Mouse (Mus musculus) heart, adult 11 months (tissue): ENCODE measurements at regions not wholly inside any gene's neighbourhood (a gene's known extent, or its start where the extent isn't known, plus 50 kb on each side); places are given as distances from the start of the nearest gene placed in this dataset.

ENCODE experiments used
- DNase-seq: peaks from one replicate; pipeline ENCODE4 v3.0.0; 2022

DNA sequence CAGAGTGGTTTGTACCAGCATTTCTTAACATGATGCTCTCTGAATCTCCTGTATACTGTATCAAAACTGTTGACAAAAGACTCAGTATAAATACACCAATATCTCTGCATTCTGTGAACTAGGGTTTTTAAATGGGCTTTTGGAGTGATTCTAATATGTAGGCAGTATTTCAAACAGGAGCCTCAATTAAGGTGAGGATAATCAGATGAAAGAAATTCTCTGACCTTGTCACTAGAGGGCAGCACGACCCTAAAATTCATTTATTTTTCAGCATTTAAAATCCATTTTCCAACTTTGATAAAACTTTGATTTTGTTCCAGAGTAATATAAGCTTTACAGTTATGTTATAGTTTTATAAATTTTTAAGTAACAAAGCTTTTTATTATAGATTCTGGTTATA is 114.5 kb downstream of the Rfx6 start:
- no peak for DNase-seq

DNA sequence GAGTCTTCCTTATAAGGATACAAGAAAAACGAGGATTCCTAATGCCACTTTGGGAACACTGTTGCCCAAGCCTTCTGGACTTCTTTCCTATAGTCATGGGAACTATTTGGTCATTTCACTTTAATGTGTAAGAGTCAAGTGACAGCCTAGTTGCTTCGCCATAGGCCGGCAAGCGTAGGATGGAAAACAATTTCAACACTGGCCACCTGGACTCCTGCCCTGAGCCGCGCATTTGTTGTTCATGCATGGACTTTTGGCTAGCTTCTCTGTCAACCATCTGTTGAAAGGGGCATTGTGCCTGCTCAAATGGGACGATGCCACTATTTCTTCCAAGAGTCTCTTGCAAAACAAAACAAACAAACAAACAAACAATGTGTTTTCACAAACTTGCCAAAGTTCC is 116.3 kb downstream of the Rfx6 start:
- DNase-seq = no peak

DNA sequence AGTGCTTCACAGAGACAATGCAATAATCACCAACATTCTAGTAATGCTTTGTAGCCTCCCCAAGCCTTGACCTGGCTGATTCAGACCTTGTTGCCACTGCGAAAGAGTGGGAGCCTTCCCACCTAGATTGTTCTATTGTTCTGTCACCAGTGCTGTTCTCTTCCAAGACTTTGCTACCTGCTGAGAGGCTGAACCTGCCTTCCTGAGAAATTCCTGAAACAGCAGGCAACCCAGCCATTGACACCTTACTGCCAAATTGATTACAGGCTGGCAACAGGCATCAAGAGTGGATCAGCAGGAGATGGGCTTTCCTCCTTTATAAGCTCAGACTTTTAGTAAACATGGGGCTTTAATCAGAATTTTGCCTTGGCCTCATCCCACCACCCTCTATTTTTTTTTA is 139.1 kb downstream of the Rfx6 start:
- DNase-seq = no peak

DNA sequence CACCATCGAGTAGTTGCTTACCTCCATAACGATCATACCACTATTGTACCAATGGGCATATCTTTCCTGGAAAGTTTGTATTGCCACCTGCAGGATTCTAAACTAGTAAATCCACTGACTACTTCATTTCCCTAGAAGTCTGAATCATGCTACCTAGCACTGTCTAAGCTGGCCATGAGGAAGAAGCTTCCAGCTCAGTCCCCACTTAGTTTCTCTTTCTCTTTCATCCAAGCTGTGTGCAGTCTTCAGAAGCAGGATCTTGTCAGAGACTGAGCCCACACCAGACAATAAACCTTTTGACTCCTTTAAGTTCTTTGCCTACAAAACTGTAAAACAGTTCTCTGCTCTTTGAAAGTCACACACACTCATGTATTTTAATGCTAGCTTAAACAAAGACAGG is 146.3 kb downstream of the Rfx6 start:
- DNase-seq = no peak

DNA sequence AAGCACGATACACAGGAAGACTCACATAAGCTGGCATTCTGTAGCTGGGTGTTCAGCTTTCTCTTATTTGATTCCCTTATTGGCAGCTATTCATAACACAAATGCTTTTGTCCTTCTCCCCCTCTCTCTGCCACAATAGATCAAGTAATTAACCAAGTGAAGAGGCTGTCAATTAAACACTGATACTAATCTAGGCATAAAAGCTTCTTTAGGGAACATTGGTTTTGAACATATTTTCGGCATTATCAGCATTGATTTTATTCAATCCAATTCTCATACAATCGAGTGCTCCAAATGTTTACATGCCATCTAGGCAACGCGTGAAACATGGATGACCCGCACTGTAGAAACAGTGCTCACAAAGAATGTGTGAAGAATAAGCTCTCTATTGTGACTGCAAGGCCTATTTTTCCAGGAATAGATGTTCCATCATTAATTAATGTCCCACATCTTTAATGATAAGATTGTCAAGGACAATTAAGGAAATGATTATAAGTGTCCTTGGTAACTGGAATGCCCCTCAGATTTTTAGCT is 148.9 kb downstream of the Rfx6 start:
- no peak for DNase-seq

DNA sequence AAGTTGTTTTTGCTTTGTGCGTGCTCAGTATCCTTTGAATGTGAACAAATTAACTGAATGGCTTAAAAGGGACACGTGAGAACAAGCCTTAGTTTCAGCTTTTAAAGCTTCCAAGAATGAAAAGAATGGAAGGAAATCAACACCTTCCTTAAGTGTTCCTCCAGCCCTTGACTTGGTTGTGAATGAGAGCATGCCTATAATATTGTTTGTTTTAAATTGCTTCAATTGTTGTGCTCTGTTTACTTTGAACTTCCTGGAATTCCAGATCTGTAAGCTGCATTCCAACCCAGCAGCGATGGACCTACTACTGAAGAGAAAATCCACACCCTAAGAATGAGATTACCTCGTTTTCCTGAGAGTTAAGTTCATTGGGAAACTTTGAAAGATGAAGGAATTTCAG is 154.9 kb downstream of the Rfx6 start:
- DNase-seq = no peak

DNA sequence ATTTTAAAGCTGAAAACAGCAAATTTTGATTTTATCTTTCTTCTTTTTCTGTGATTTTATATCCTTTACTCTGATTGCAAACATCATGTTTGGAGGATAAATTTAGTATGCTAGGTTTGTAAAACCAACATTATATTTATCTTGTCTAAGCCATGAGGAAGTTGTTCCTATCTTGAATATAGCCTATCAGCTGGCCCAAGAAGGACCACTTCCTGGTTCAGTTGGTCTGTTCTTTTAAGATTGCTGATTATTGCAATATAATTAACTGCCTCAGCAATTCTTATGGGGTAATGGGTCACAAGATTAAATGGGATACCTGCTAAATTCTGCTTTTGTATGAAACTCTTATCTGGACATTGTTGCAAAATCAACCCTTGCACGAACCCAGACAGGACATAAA is 165.5 kb downstream of the Rfx6 start:
- no peak for DNase-seq

DNA sequence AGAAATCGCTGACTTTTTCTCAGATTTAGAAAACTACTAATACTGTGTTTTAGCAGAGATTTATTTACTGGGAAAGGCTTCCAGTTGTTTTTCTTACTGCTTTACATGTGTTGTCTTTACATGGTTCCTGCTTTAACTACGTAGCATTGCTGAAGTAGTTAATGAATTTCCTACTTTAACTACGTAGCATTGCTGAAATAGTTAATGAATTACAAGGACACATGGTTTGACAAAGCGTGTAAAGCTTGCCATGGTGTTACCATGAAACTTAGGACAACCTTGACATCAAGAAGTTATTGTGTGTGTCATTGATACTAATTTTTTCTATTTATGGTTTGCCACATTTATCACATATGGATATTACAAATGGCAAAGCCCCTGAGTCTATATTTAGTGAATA is 168.7 kb downstream of the Rfx6 start:
- no peak for DNase-seq

DNA sequence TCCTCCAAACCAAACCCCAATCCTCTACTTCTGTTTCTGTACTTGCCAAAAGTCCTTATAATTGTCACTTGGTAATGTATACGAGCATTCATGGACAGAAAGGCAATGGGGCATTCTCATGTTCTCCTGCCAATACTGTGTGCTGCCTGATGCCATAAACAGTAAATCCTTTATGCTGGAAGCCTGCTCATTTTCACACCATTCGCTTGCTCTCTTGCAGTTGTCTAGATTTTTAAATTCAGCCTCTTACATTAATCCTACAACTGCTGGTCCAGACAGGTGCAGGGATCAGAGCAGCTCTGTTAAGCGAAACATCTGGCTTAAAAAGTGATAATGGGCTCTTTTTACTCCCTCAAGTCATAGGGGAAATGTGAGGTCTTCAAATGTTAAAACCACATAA is 152.9 kb upstream of the Vgll2 start:
- DNase-seq = no peak

DNA sequence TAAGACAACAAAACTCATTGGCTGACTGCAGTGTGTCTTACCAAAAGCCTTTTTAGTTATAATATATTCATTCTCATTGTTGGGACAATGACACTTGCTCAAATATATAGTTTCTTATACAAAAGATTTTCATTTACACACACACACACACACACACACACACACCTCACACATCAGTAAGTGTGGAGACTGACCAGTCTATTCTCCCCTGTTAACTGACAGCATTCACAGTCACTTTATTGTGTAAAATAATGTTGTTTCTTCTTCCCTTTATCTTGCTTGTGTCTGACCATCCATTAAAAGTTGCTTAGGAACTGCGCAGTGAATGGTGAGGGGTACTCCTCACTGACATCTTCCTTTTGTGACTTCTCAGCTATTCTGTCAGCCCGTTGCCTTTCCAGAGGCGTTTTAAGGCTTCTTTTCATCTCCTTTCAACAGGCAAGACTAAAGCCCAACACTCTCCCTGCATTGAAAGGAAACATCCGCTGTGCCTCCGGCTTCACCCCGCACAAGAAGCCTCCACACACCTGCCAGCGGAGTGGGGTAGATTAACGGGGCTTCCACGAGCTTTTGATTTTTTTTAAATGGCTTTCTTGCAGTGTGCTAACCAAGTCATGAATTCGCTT is 111.1 kb upstream of the Vgll2 start:
- DNase-seq = no peak

DNA sequence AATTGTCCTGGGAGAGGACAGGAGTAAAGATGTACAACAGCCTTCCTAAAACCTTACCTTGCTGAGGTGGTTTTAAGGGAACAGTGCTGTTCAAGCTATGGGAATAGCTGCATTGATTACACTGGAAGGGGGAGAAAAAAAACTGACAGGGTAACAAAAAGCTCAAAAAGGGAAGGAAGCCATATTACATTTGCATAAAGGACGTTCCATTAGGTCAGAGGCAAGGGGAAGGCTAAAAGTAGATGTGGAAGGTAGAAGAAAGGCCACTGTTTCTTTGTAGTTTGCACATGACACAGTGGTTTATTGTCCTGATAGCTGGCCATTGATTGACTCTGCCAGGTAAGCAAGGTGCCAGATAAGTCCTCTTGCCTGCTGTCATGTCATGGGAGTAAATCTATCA is 110.2 kb upstream of the Vgll2 start:
- DNase-seq = no peak

DNA sequence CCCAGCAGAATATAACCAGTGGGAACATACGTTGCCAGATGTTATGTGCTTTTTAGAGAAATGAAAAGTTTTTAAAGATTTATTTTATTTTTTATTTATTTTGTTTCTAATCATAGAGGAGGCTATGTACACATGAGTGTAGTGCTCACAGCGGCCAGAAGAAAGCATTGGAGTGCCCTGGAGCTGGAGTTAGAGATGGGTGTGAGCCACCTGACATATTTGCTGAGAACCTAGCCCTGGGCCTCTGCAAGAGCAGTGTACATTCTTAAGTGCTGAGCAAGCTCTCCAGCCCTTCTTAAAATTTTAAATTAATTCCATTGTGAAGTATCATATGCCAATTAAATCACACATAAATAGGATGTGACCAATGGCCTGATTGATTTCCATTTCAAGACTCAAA is 95.7 kb upstream of the Vgll2 start:
- no peak for DNase-seq

DNA sequence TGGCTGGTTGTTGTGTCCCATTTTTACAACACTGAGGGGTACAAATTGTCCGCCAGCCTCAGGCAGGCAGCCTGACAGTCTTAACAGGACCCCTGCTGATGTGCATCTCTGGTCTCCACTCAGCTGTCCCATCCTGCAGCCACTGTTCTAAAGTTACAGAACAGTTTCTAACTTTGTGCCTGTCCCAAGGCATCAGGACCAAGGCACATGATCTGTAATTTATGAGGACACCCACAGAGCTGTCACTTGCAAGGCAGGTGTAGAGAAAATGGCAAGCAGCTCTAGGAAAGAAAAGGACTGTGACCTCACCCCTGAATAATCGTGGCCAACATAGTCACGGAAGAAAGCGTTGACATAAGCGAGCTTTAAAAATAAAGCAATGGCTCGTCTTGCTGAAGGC is 93.0 kb upstream of the Vgll2 start:
- DNase-seq = no peak

DNA sequence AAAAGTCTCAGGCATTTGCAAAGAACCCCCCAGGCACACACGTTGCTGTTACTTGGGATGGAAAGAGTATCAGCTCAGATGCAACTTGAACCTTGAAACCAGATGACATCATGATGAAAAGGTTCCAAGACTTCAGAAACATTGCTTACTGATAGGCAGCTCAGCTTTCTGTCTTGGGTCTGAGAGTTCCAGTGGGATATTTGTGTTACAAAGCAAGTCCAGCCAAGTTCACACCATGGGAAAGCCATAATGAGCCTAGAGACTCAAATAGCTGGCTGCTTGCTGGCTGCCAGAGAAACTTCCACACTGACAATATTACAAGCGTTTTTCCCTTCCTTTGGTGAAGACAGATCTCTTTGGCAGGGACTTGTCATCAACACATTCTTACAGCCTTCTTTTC is 92.0 kb upstream of the Vgll2 start:
- DNase-seq = no peak

DNA sequence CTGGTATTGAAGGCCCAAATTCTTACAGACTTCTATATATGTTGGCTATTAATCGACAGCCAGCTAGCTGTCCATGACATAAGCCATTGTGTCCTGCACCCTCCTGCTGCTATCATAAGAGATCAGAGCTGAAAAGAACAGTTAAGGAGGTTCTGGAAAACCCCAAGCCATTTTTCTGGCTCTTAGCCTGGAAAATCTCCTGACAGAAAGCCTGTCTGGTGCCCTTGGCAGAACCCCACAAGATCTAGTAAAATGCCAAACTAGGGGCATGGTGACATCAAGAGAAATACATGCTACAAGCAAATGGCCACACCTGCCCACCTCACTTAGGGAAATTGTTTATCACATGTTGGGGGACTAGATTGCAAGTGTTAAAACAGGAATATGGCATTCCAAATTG is 91.6 kb upstream of the Vgll2 start:
- peak; percentile 92 for DNase-seq

DNA sequence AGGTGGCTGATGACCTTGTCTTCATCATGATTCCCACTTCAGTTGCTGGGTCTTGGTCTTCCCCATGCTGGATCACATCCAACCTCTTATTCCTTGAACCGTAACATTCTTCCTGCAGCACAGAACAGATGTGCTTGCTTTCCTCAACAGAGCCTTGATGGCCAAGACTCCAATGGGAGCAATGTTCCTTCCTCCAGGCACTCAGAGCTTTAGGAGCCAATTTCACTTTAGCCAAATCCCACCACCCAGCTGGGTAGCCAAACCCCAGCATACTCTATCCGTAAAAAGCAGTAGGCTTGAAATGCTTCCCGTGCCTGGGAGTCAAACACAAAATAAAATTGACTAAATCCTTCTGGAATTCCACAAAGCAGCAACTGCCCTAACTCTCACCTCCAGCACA is 86.8 kb upstream of the Vgll2 start:
- DNase-seq = no peak

DNA sequence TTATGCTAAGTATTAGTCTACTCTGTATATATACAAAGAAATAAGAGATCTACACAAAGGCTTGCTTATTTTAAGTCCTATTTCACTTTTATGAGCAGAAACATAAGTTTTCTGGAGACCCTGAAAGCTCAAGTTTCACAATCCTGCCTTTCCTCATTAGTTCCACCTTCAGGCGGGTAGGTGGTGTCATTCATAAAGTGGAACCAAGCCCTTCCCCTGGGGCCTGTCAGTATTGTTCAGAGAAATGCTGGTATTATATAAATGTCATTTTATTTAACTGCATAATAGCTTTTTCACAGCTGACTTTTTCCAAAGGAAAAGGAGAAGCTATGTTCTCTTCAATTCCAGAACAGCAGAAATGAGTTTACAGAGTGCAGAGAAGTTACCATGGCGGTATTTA is 81.1 kb upstream of the Vgll2 start:
- DNase-seq = no peak

DNA sequence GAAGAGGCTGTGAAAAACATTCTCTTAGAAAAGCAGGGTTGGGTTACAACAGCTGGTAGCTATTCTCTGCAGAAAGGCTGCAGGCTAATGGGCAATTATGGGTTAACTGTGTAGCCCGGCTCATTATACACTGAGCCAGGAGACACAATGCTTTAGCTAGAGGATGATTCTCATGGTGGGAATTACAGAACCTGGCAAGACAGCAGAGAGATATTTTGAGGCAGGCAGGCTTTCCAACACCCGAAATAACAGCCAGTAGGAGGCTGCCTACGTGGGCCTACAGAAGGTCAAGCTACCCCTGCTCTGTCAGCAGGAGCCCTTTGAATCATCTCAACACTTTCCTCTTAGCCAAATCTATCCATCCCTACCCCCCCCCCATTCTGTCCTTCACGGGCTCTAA is 76.6 kb upstream of the Vgll2 start:
- DNase-seq = peak; percentile 97

DNA sequence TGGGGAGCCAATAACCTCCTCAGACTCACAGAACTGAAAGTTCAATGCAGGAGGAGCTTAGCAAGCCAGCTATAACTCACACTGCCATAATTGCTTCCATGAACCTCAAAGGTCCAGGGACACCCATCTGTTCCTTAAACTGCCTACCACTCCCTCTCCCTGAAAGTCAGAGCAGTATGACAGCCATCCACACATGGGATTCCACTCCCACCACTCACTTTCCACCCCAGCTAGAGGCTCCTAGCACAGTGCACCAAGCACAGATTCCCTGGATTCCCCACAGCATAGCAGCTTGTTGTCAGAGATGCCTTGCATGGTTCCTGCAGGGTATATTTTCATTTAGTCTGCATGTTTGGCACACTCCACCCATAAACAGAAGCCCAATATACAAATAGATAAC is 76.1 kb upstream of the Vgll2 start:
- no peak for DNase-seq

DNA sequence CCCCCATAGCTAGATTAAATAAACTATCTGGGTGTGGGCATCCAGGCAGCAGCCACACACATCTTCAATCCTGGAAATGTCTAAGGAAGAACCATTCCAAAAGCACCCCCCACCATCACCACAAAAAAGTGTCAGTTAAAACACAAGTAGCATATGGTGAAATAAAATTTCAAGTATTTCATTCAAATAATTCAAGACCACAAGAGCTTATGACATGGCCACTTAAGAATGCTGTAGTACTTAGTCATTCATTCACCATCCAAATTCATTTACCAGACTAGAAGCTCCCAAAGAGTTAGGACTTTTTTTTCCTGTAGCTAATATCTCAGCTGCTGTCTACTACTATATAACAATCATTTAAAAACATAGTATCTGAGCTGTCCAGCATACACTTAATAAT is 75.4 kb upstream of the Vgll2 start:
- DNase-seq = no peak

DNA sequence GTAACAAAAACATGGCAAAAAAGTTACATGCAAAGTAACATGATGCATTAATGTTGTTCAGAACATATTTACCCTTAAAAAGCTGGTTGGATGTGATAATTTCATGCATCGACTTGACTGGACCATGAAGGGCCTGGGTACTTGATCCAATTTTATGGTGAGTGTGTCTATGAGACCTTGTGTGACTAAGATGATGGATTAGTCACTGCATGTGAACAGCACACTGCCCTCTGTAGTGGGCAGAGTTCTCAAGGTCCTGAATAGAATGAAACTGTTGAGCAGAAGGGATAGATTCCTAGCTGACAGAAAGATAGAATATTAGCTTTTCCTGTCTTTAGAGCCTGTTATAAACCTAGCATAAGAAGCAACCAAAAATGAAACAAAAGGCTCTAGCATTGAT is 72.3 kb upstream of the Vgll2 start:
- DNase-seq = no peak

DNA sequence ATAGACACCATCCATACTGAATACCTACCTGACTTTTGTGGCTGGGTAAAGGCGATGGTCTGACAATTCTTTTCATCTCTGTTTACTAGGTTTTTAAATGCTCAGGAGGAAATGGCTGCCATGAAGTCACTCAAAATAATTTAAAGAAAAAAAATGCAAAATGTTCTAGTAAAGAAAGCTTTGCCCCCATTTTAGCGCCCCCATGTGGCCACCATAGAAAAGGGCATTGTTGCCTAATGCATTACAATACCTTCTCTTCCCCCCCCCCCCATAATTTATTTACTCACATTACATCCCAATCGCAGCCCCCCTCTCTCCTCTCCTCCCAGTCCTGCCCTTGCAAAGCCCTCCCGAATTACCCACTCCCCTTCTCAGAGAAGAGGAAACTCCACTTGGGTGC is 70.3 kb upstream of the Vgll2 start:
- no peak for DNase-seq

DNA sequence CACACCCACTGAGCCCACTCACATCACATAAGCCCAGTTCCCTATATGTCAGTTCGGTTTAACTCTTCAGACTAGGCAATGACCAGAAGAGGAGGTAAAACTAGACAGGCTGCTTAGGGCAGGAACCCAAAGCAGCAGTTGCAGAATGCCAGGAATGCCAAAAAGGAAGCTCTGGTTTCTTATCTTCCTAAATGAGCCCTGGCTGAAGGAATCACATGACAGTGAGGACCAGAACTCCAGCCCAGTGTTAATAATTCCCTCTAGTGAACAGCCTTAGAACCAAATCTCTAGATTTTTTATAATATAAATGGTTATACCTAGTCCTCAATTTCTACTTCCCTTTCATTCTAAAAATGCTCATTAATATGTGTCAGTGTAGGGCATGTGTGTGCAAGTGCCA is 65.8 kb upstream of the Vgll2 start:
- no peak for DNase-seq

DNA sequence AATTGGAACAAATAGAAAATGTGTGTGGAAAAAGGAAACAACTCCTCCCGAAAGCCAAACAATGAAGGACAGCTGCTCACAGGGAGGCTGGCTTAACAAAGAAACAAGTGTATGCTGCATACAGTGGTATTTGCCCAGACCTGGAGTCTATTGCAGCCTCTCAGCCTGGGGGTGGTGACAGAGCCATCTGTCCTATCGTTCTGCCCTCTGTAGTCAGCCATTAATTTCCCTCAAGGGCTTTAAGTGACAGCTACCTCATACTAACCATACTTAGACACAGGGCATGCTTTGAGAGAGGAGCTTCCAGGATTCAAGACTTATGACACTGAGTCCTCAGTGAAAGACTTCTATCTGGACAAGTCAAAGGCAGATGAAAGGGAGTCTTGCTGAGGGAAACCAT is 60.8 kb upstream of the Vgll2 start:
- DNase-seq = no peak

DNA sequence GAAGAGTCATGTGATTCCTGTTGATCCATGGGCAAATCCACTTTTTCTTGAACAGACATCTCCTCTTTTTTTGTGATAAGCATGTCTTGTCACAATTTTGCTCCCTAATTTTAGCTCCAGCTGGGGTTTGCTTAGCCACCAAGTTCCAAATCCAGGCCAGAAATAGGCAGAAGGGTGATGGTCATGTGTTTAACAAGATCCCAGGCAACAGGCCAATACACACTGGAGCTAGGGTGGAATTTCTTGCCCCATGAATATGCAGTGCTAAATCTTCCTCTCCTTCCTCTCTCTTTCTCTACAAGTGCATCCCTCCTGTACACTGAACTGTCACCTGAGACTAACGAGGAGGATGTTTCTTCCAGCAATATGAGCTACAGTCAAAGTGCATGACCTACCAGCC is 58.6 kb upstream of the Vgll2 start:
- DNase-seq = peak; percentile 89

DNA sequence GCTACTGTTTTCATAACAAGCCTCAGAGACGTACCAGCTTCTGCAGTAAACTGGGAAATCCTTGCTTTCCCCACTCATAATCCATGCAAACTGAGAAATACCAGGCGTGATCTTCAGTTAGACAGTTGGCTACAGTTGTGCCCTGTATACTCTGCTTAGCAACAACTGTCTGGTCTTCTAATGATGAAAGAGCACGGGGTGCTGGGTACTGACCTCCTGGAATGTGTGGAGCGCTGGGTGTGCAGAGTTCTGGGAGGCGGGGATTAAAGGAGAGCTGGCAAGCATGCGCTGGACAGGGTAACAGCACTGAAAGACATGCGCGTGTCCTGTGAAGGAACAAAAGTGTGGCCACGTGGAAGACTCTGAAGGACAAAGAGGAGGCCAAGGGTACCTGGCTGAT is 52.2 kb upstream of the Vgll2 start:
- peak; percentile 94 for DNase-seq
